Mouse (Mus musculus) liver, embryonic 15.5 days (tissue): ENCODE measurements around the gene Fam50b. TPM values are rescaled to one million over a fixed set of nuclear protein-coding genes. Genes with fewer than 3 reads are reported as not detected.

Experiments
- ATAC-seq: fragments of 200-750 bp; cut with Nextera tagmentation; 2 replicates; pipeline ENCODE4 v1.8.0; 2017; ENCODE audit warnings: moderate number of reproducible peaks, mild to moderate bottlenecking, moderate library complexity; ENCODE audit not compliant: insufficient read depth
- H3K27ac ChIP-seq: fragments of 300-500 bp; sonication (generic); replicated peaks from 2 replicates; pipeline ENCODE4 v1.5.1; 2015; ENCODE audit warnings: mild to moderate bottlenecking, inconsistent platforms
- H3K27me3 ChIP-seq: fragments of 300-500 bp; sonication (generic); 2 replicates; pipeline ENCODE4 v1.6.1; 2015; ENCODE audit warnings: mild to moderate bottlenecking, inconsistent platforms
- H3K36me3 ChIP-seq: fragments of 300-500 bp; sonication (generic); replicated peaks from 2 replicates; pipeline ENCODE4 v1.6.1; 2015; ENCODE audit warnings: moderate library complexity, mild to moderate bottlenecking, inconsistent platforms
- H3K4me1 ChIP-seq: fragments of 300-500 bp; sonication (generic); replicated peaks from 2 replicates; pipeline ENCODE4 v1.6.1; 2015; ENCODE audit warnings: inconsistent platforms
- H3K4me2 ChIP-seq: fragments of 300-500 bp; sonication (generic); 2 replicates; pipeline ENCODE4 v1.6.1; 2015; ENCODE audit warnings: moderate library complexity, mild to moderate bottlenecking, inconsistent platforms
- H3K4me3 ChIP-seq: fragments of 300-500 bp; sonication (generic); replicated peaks from 2 replicates; pipeline ENCODE4 v1.5.1; 2015; ENCODE audit warnings: mild to moderate bottlenecking, inconsistent platforms
- H3K9ac ChIP-seq: fragments of 300-500 bp; sonication (generic); 2 replicates; pipeline ENCODE4 v1.6.1; 2015; ENCODE audit warnings: moderate library complexity, mild to moderate bottlenecking, inconsistent platforms
- H3K9me3 ChIP-seq: fragments of 300-500 bp; sonication (generic); replicated peaks from 2 replicates; pipeline ENCODE4 v1.6.1; 2016; ENCODE audit warnings: inconsistent platforms
- WGBS: fragments of 180-500 bp; shearing (Covaris S2); methylation state at CpG from one replicate; pipeline ENCODE4 v1.1.7; 2015; ENCODE audit warnings: mixed read lengths; ENCODE audit not compliant: insufficient replicate concordance; 5-methylcytosine and 5-hydroxymethylcytosine counted together
- polyA plus RNA-seq: library from polyadenylated mRNA; unstranded; fragments of >200 nt; fragmentation: Nextera tagmentation; extraction: Ambion mirVana; gene quantifications from 2 replicates; pipeline ENCODE4 v1.2.1, GENCODE M21; 2015

Gene Fam50b
- polyA plus RNA-seq, result 0.07 TPM in 1 of 2 replicates, not detected in the other

GRCm38 (mm10) chr13:34734686-34735085 lies at the start of gene Fam50b:
Gene Fam50b (plus strand): TSS chr13:34734850.
- whole genome bisulfite sequencing, result 50% methylated on average over 5 of the region's 5 CpGs
- 0 out of 2 replicates have a peak, but pooled peaks cover 3% of the 10 kb centered on the region for H3K4me1 ChIP-seq
- ATAC-seq, result peak; percentile 37; the same call in 1 of the 2 replicates
- H3K27me3 ChIP-seq, result no peaks in the 10 kb centered on the region
- no peak within 1 kb of the TSS for H3K4me3 ChIP-seq
- no peak within 1 kb of the TSS for H3K27ac ChIP-seq
- H3K9ac ChIP-seq, result no peak within 1 kb of the TSS
- no peak within 1 kb of the TSS for H3K4me2 ChIP-seq
- H3K9me3 ChIP-seq, result no peaks in the 10 kb centered on the region
- H3K36me3 ChIP-seq, result no peaks in the 10 kb centered on the region

GRCm38 (mm10) chr13:34685008-34685765 lies 49.5 kb upstream of the Fam50b start:
- Histone ChIP-seq H3K9ac (no peak overlapping the region), H3K27me3 (no peaks in the 10 kb centered on the region), H3K36me3 (no peaks in the 10 kb centered on the region), H3K4me2 (no peak overlapping the region), H3K4me1 (no peaks in the 10 kb centered on the region), H3K4me3 (no peak overlapping the region), H3K27ac (no peak overlapping the region), H3K9me3 (no peaks in the 10 kb centered on the region)
- no peak for ATAC-seq
- WGBS, result 41% methylated on average over 7 of the region's 7 CpGs

- Histone ChIP-seq H3K27ac (no peak overlapping the region), H3K36me3 (no peaks in the 10 kb centered on the region), H3K4me3 (no peak overlapping the region), H3K9ac (no peak overlapping the region), H3K27me3 (no peaks in the 10 kb centered on the region), H3K4me2 (no peak overlapping the region), H3K9me3 (no peaks in the 10 kb centered on the region), H3K4me1 (no peaks in the 10 kb centered on the region)
- WGBS, result 15% methylated on average over 1 of the region's 1 CpGs
- no peak for ATAC-seq
Measured at GRCm38 (mm10) chr13:34691049-34691448, 43.6 kb upstream of the Fam50b start.

GRCm38 (mm10) chr13:34693111-34693510 lies 41.5 kb upstream of the Fam50b start:
- Histone ChIP-seq H3K4me3 (no peak overlapping the region), H3K27ac (no peak overlapping the region), H3K9ac (no peak overlapping the region), H3K9me3 (no peaks in the 10 kb centered on the region), H3K4me2 (no peak overlapping the region), H3K27me3 (no peaks in the 10 kb centered on the region), H3K36me3 (no peaks in the 10 kb centered on the region), H3K4me1 (no peaks in the 10 kb centered on the region)
- 36% methylated on average over 6 of the region's 6 CpGs for WGBS
- no peak for ATAC-seq

DNA sequence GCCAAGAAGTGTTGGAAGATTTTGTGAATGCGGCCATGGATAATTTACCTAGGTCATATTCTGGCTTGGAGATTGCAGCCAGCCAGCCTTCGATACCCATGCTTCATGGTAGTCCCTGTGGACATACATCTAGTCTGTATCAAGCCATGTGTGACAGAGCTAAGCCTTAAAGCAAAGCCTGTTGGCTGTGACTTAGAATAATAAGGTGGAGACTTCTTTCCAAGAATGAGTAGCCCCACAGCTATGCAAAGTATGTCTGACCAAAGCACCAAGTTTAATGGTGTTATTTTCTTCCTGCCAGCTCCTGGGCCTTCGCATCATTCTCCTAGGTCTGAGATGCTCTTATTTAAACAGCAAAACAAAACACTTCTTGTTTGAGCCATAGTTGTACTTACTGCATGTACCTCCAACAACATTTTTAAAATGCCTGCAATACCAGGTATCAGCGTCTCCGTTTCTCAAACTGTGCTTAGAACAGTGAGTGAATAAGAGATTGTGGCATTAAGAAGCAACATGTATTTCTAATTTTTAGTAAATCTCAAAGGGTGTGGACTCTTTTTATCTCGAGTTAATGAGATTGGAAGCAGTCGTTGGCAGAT lies 37.8 kb upstream of the Fam50b start:
- WGBS, result 67% methylated on average over 7 of the region's 7 CpGs
- Histone ChIP-seq H3K9ac (no peak overlapping the region), H3K4me1 (no peaks in the 10 kb centered on the region), H3K4me2 (no peak overlapping the region), H3K27me3 (no peaks in the 10 kb centered on the region), H3K9me3 (no peaks in the 10 kb centered on the region), H3K27ac (no peak overlapping the region), H3K4me3 (no peak overlapping the region), H3K36me3 (no peaks in the 10 kb centered on the region)
- ATAC-seq, result no peak

GRCm38 (mm10) chr13:34700091-34700490 lies 34.6 kb upstream of the Fam50b start:
- H3K27ac ChIP-seq, result no peak overlapping the region
- H3K4me2 ChIP-seq, result no peak overlapping the region
- 29% methylated on average over 2 of the region's 2 CpGs for WGBS
- H3K36me3 ChIP-seq, result no peaks in the 10 kb centered on the region
- H3K9ac ChIP-seq, result no peak overlapping the region
- H3K4me1 ChIP-seq, result no peaks in the 10 kb centered on the region
- no peaks in the 10 kb centered on the region for H3K27me3 ChIP-seq
- H3K9me3 ChIP-seq, result no peaks in the 10 kb centered on the region
- ATAC-seq, result no peak
- H3K4me3 ChIP-seq, result no peak overlapping the region

GRCm38 (mm10) chr13:34700630-34701029 lies 34.0 kb upstream of the Fam50b start:
- no peak overlapping the region for H3K4me2 ChIP-seq
- no peak overlapping the region for H3K9ac ChIP-seq
- H3K4me1 ChIP-seq, result no peaks in the 10 kb centered on the region
- H3K36me3 ChIP-seq, result no peaks in the 10 kb centered on the region
- no peak overlapping the region for H3K4me3 ChIP-seq
- 30% methylated on average over 1 of the region's 1 CpGs for WGBS
- no peak overlapping the region for H3K27ac ChIP-seq
- no peak for ATAC-seq
- no peaks in the 10 kb centered on the region for H3K27me3 ChIP-seq
- no peaks in the 10 kb centered on the region for H3K9me3 ChIP-seq

GRCm38 (mm10) chr13:34703301-34703700 lies 31.3 kb upstream of the Fam50b start:
- Histone ChIP-seq H3K4me2 (no peak overlapping the region), H3K4me1 (no peaks in the 10 kb centered on the region), H3K4me3 (no peak overlapping the region), H3K9me3 (no peaks in the 10 kb centered on the region), H3K27ac (no peak overlapping the region), H3K27me3 (no peaks in the 10 kb centered on the region), H3K36me3 (no peaks in the 10 kb centered on the region), H3K9ac (no peak overlapping the region)
- ATAC-seq, result no peak
- WGBS, result 27% methylated on average over 2 of the region's 2 CpGs

DNA sequence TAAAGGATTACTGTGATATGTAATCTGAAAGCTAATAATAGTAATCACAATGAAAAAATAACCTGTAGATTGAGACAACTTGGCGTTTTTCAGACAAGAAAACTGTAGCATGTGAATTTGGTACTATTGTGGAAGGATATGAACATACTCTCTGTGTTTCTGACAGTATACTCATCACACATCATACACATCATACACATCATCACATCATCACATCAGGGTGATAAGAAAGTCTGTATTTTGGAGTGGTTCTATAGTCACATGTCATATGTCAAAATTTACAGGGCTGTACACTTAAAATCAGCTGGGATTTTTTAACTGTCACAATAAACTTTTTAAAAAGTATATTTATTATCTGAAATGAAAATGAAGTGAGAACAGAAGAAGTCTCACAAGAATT lies 30.9 kb upstream of the Fam50b start:
- no peak overlapping the region for H3K4me3 ChIP-seq
- no peak overlapping the region for H3K9ac ChIP-seq
- no peak overlapping the region for H3K4me2 ChIP-seq
- H3K36me3 ChIP-seq, result no peaks in the 10 kb centered on the region
- H3K4me1 ChIP-seq, result no peaks in the 10 kb centered on the region
- ATAC-seq, result no peak
- H3K9me3 ChIP-seq, result no peaks in the 10 kb centered on the region
- 51% methylated on average over 1 of the region's 1 CpGs for WGBS
- no peak overlapping the region for H3K27ac ChIP-seq
- H3K27me3 ChIP-seq, result no peaks in the 10 kb centered on the region

- H3K9ac ChIP-seq, result no peak overlapping the region
- H3K4me3 ChIP-seq, result no peak overlapping the region
- H3K9me3 ChIP-seq, result no peaks in the 10 kb centered on the region
- H3K27ac ChIP-seq, result no peak overlapping the region
- no peak for ATAC-seq
- H3K4me1 ChIP-seq, result no peaks in the 10 kb centered on the region
- H3K27me3 ChIP-seq, result no peaks in the 10 kb centered on the region
- H3K36me3 ChIP-seq, result no peaks in the 10 kb centered on the region
- 66% methylated on average over 3 of the region's 3 CpGs for WGBS
- no peak overlapping the region for H3K4me2 ChIP-seq
Measured at GRCm38 (mm10) chr13:34704835-34705234, 29.8 kb upstream of the Fam50b start.

DNA sequence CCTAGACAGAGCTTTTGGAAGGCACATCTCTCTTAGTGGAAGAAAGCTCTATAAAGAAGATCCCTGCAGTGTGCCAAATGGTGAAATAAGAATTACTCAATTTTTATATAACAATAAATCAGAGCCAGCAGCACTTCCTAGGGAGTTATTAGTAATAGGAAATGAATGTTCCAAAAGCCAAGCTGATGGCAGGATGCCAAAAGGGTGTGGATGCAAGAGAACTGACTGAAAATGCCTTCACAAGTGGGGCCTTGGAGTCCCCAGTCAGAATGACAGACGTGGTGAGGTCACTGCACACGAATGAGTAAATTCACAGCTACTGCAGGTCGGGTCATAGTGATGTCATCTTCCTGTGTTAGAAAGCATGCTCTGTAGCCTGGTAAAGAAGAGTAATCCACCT lies 25.7 kb upstream of the Fam50b start:
- Histone ChIP-seq H3K27ac (no peak overlapping the region), H3K9ac (no peak overlapping the region), H3K4me3 (no peak overlapping the region), H3K4me2 (no peak overlapping the region), H3K27me3 (no peaks in the 10 kb centered on the region), H3K36me3 (no peaks in the 10 kb centered on the region), H3K4me1 (no peaks in the 10 kb centered on the region), H3K9me3 (no peaks in the 10 kb centered on the region)
- ATAC-seq, result no peak
- WGBS, result 31% methylated on average over 3 of the region's 3 CpGs
